Mouse (Mus musculus) embryonic facial prominence, embryonic 10.5 days (tissue): ENCODE data around the gene Rab6a. TPM values are rescaled to one million over a fixed set of nuclear protein-coding genes. Genes with fewer than 3 reads are reported as not detected.

ENCODE experiments used
- DNase-seq: peaks from one replicate; pipeline ENCODE4 v3.0.0-alpha.2; 2017; ENCODE audit warnings: low spot score
- H3K27ac ChIP-seq: fragments of 300-500 bp; sonication (generic); replicated peaks from 2 replicates; pipeline ENCODE4 v1.5.1; 2016; ENCODE audit warnings: mild to moderate bottlenecking
- H3K27me3 ChIP-seq: fragments of 300-500 bp; sonication (generic); replicated peaks from 2 replicates; pipeline ENCODE4 v1.6.1; 2016; ENCODE audit warnings: low read depth, mild to moderate bottlenecking; ENCODE audit not compliant: poor library complexity, severe bottlenecking
- H3K36me3 ChIP-seq: fragments of 300-500 bp; sonication (generic); replicated peaks from 2 replicates; pipeline ENCODE4 v1.6.1; 2016; ENCODE audit warnings: mild to moderate bottlenecking, moderate library complexity
- H3K4me1 ChIP-seq: fragments of 300-500 bp; sonication (generic); 2 replicates; pipeline ENCODE4 v1.6.1; 2016
- H3K4me3 ChIP-seq: fragments of 300-500 bp; sonication (generic); 2 replicates; pipeline ENCODE4 v1.5.1; 2016; ENCODE audit warnings: mild to moderate bottlenecking, moderate library complexity
- H3K9me3 ChIP-seq: fragments of 300-500 bp; sonication (generic); 2 replicates; pipeline ENCODE4 v1.6.1; 2016; ENCODE audit warnings: mild to moderate bottlenecking
- WGBS: fragments of 180-500 bp; shearing (Covaris S2); methylation state at CpG from one replicate; pipeline ENCODE4 v1.1.7; 2016; 5-methylcytosine and 5-hydroxymethylcytosine counted together
- polyA plus RNA-seq: library from polyadenylated mRNA; unstranded; fragments of >200 nt; fragmentation: Nextera tagmentation; extraction: Ambion mirVana; gene quantifications from 2 replicates; pipeline ENCODE4 v1.2.1, GENCODE M21; 2016

Gene Rab6a
- polyA plus RNA-seq, 1 experiment from 2014 or later: 92.1 TPM

GRCm38 (mm10) chr7:100649095-100649494 lies 41.9 kb downstream of the Rab6a start:
- DNase-seq: no peak
- Histone ChIP-seq H3K27me3 (no peaks in the 10 kb centered on the region), H3K4me1 (peaks cover 27% of the 10 kb centered on the region), H3K27ac (no peak overlapping the region), H3K9me3 (no peaks in the 10 kb centered on the region), H3K4me3 (no peak overlapping the region), H3K36me3 (peaks cover 31% of the 10 kb centered on the region; the same call in 1 of the 2 replicates)
- WGBS: 78% methylated on average over 4 of the region's 4 CpGs

- peaks cover 34% of the 10 kb centered on the region for H3K4me1 ChIP-seq
- 70% methylated on average over 8 of the region's 8 CpGs for WGBS
- H3K36me3 ChIP-seq: peaks cover 31% of the 10 kb centered on the region; the same call in 1 of the 2 replicates
- DNase-seq: no peak
- H3K4me3 ChIP-seq: no peak overlapping the region
- H3K9me3 ChIP-seq: no peaks in the 10 kb centered on the region
- 0 out of 2 replicates have a peak overlapping the region, but pooled peaks have one; percentile 12 for H3K27ac ChIP-seq
- H3K27me3 ChIP-seq: no peaks in the 10 kb centered on the region
Observed at GRCm38 (mm10) chr7:100649826-100650225, 42.6 kb downstream of the Rab6a start.

- peaks cover 29% of the 10 kb centered on the region; the same call in 1 of the 2 replicates for H3K36me3 ChIP-seq
- H3K4me3 ChIP-seq: no peak overlapping the region
- H3K9me3 ChIP-seq: no peaks in the 10 kb centered on the region
- peaks cover 34% of the 10 kb centered on the region for H3K4me1 ChIP-seq
- no peaks in the 10 kb centered on the region for H3K27me3 ChIP-seq
- WGBS: 75% methylated on average over 6 of the region's 6 CpGs
- no peak for DNase-seq
- H3K27ac ChIP-seq: 0 out of 2 replicates have a peak overlapping the region, but pooled peaks have one; percentile 12
Observed at GRCm38 (mm10) chr7:100650421-100650820, 43.2 kb downstream of the Rab6a start.

GRCm38 (mm10) chr7:100651011-100651410 lies 43.8 kb downstream of the Rab6a start:
- WGBS: 74% methylated on average over 4 of the region's 4 CpGs
- H3K4me1 ChIP-seq: peaks cover 36% of the 10 kb centered on the region
- no peak for DNase-seq
- H3K36me3 ChIP-seq: peaks cover 26% of the 10 kb centered on the region; the same call in 1 of the 2 replicates
- no peaks in the 10 kb centered on the region for H3K9me3 ChIP-seq
- H3K27ac ChIP-seq: no peak overlapping the region
- H3K4me3 ChIP-seq: no peak overlapping the region
- no peaks in the 10 kb centered on the region for H3K27me3 ChIP-seq

DNA sequence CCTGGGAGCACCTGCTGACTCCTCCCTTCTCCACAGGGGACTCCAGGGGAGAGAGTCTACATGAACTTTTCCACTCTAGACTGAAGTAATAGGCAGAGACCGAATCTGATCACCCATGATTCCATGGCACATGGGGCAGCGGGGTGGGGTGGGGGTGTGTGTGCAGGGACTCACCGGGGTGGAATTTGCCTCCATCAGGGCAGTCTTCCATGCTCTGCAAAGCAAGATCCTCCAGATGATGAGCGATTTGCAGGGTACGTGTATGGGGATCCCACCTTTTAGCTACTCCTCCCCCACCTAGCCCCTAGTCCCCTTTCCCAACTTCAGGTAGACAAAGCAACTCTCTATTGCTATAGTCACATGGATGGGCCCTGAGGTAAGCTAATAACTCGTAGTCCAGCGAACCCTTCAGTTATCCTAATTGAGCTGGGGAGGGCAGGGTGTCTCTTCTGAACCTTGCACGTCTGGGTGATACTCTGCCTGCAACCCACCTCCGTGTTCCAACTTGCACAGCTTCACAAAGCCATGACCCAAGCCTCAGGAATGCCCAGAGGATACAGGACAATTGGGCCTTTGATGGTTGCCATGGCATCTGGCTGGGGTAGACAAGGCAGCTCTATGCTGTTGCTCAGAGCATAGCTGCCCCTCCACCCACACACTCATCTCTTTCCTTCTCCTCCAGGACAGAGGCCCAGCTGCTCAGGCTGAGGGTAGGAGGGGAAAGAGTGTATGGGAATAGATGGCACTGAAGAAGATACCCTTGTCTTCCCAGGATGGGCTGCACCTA lies 46.5 kb downstream of the Rab6a start:
- Histone ChIP-seq H3K9me3 (no peaks in the 10 kb centered on the region), H3K4me3 (no peak overlapping the region), H3K4me1 (peaks cover 53% of the 10 kb centered on the region), H3K27me3 (no peaks in the 10 kb centered on the region), H3K36me3 (peaks cover 16% of the 10 kb centered on the region; the same call in 1 of the 2 replicates), H3K27ac (peak overlapping the region; percentile 60)
- DNase-seq: peak; percentile 58
- WGBS: 64% methylated on average over 9 of the region's 9 CpGs

- Histone ChIP-seq H3K36me3 (peaks cover 11% of the 10 kb centered on the region; the same call in 1 of the 2 replicates), H3K27ac (peak overlapping the region; percentile 60), H3K4me1 (peaks cover 52% of the 10 kb centered on the region), H3K4me3 (no peak overlapping the region), H3K27me3 (no peaks in the 10 kb centered on the region), H3K9me3 (no peaks in the 10 kb centered on the region)
- WGBS: 86% methylated on average over 8 of the region's 8 CpGs
- DNase-seq: no peak
Observed at GRCm38 (mm10) chr7:100654441-100654840, 47.2 kb downstream of the Rab6a start.

DNA sequence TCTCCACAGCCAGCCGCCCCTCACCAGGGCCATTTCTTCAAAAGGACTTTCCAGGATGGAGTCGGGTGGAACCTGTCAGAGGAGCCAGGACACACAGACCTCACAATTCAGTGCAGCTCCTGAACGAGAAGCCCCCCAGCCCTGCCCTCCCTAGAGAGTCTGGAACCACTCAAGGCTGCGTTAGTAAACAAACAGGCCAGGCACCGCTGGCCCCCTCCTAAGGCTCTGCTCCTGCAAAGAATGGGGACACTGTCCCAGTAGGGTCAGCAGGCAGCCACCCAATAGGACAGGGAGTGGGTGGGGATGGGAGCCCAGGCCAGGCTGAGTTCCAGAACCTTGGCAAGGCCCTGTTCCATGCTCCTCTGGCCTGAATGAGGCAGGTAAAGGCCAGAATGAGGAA lies 49.5 kb downstream of the Rab6a start:
- Histone ChIP-seq H3K27ac (no peak overlapping the region; the same call in 1 of the 2 replicates), H3K4me3 (no peak overlapping the region)
- WGBS: 30% methylated on average over 5 of the region's 5 CpGs

GRCm38 (mm10) chr7:100658093-100658578 lies 50.9 kb downstream of the Rab6a start:
- peak; percentile 60 for DNase-seq

More for the DNA sequence above, 49.5 kb downstream of the Rab6a start:
- peaks cover 37% of the 10 kb centered on the region for H3K4me1 ChIP-seq
- DNase-seq: no peak
- H3K9me3 ChIP-seq: no peaks in the 10 kb centered on the region
- H3K27me3 ChIP-seq: no peaks in the 10 kb centered on the region
- no peaks in the 10 kb centered on the region for H3K36me3 ChIP-seq

DNA sequence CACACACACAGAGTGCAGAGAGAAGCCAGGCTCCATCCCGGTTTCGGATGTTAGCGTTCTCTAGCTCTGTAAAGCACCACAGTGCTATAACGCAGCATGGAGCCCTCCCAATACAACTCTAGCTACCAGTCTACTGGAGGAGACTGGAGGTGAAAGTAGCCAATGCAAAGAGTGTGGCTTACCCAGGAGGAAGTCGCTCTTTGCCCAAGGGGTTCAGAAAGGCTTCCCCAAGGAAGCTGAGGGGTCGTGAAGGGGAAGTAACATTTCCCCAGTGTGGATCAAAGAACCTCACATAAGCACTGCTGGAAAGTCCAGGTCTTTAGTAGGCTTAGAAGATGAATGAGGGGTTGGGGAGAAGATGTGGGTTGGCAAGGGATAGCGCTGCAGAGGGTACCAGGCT lies 54.1 kb downstream of the Rab6a start:
- WGBS: 85% methylated on average over 7 of the region's 7 CpGs
- Histone ChIP-seq H3K36me3 (no peaks in the 10 kb centered on the region), H3K27ac (no peak overlapping the region), H3K4me3 (no peak overlapping the region), H3K27me3 (peaks cover 7% of the 10 kb centered on the region; the same call in 1 of the 2 replicates), H3K4me1 (peaks cover 31% of the 10 kb centered on the region), H3K9me3 (no peaks in the 10 kb centered on the region)
- DNase-seq: no peak

More at GRCm38 (mm10) chr7:100658093-100658578, 50.9 kb downstream of the Rab6a start:
- H3K27me3 ChIP-seq: no peaks in the 10 kb centered on the region
- no peaks in the 10 kb centered on the region for H3K36me3 ChIP-seq
- no peak overlapping the region for H3K27ac ChIP-seq
- H3K9me3 ChIP-seq: no peaks in the 10 kb centered on the region
- 30% methylated on average over 18 of the region's 18 CpGs for WGBS
- peaks cover 40% of the 10 kb centered on the region for H3K4me1 ChIP-seq
- H3K4me3 ChIP-seq: peak overlapping the region; percentile 33; the same call in 1 of the 2 replicates

- H3K27ac ChIP-seq: no peak within 1 kb of the TSS; the same call in 1 of the 2 replicates
- no peak for DNase-seq
- no peak within 1 kb of the TSS; the same call in 1 of the 2 replicates for H3K4me3 ChIP-seq
- no peaks in the 10 kb centered on the region for H3K9me3 ChIP-seq
- H3K4me1 ChIP-seq: peaks cover 24% of the 10 kb centered on the region
- peaks cover 7% of the 10 kb centered on the region; the same call in 1 of the 2 replicates for H3K27me3 ChIP-seq
- WGBS: 67% methylated on average over 8 of the region's 8 CpGs
- no peaks in the 10 kb centered on the region for H3K36me3 ChIP-seq
Observed at GRCm38 (mm10) chr7:100662231-100662630, 55.0 kb downstream of the Rab6a start, which contains the start of gene Plekhb1. Gene Plekhb1, minus strand, starts transcription at chr7:100662414.

DNA sequence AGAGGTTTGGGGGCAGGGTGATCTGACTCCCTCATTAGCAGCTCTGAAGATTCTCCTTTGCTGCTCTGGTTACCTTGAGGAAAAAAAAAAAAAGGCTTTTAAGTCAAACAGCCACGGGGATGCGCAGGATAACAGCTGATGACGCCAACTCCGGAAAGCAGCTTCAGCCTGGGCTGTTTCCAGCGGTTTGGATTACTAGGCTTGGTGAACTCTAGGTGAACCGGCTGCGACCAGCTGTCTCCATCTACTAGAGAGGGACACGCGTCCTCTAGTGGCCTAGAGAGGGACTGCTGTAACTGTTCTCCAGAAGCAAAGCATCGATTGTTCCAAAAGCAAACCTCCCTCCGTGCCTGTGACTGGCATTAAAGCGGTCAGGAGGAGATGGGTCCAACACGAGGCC lies 56.0 kb downstream of the Rab6a start:
- DNase-seq: peak; percentile 92
- H3K4me3 ChIP-seq: no peak overlapping the region; the same call in 1 of the 2 replicates
- 3% methylated on average over 13 of the region's 13 CpGs for WGBS
- no peaks in the 10 kb centered on the region for H3K9me3 ChIP-seq
- H3K36me3 ChIP-seq: no peaks in the 10 kb centered on the region
- H3K4me1 ChIP-seq: peaks cover 21% of the 10 kb centered on the region
- no peak overlapping the region; the same call in 1 of the 2 replicates for H3K27ac ChIP-seq
- peaks cover 7% of the 10 kb centered on the region; the same call in 1 of the 2 replicates for H3K27me3 ChIP-seq

DNA sequence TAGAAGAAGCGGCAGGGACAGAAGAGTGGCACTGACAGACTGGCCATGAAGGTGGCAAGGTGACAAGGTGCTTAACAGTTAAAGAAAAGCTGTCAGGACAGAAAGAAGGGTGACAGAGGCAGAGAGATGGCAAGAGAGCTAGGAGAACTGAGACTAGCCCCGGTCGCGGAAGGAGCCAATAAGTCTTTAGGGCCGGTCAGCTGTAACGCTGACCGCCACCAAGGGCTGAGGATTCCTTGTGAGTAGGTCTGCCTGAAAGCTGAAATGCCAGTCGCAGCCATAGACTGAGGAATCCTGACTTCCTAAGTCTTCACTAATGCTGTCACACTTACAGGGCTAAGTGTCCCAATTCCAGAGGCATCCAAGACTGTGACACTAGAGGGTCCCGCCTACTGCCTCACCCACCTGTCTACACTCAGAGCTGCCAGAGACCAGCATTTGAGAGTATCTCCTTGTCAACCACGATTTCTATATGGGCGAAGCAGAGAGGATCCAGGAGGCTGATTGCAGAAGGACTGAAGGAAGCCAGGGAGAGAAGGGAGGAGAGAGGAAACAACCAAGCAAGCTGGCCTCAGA lies 56.6 kb downstream of the Rab6a start:
- Histone ChIP-seq H3K27me3 (peaks cover 7% of the 10 kb centered on the region; the same call in 1 of the 2 replicates), H3K4me3 (no peak overlapping the region; the same call in 1 of the 2 replicates), H3K9me3 (no peaks in the 10 kb centered on the region), H3K27ac (no peak overlapping the region; the same call in 1 of the 2 replicates), H3K4me1 (peaks cover 16% of the 10 kb centered on the region), H3K36me3 (no peaks in the 10 kb centered on the region)
- DNase-seq: no peak
- 63% methylated on average over 11 of the region's 11 CpGs for WGBS
